Mouse (Mus musculus) stomach, postnatal 0 days (tissue): Measurements from ENCODE around the gene Trmt10a. TPM values are rescaled to one million over a fixed set of nuclear protein-coding genes. Genes with fewer than 3 reads are reported as not detected.

Source experiments
- ATAC-seq: fragments of 200-750 bp; cut with Nextera tagmentation; 2 replicates; pipeline ENCODE4 v1.8.0; 2017; ENCODE audit not compliant: low FRiP score, low TSS enrichment
- DNase-seq: peaks from one replicate; pipeline ENCODE4 v3.0.0-alpha.2; 2016; ENCODE audit warnings: low spot score
- H3K27ac ChIP-seq: fragments of 300-500 bp; sonication (generic); replicated peaks from 2 replicates; pipeline ENCODE4 v1.5.1; 2014; ENCODE audit warnings: mild to moderate bottlenecking, control low read depth
- H3K27me3 ChIP-seq: fragments of 300-500 bp; sonication (generic); 2 replicates; pipeline ENCODE4 v1.6.1; 2014; ENCODE audit warnings: low read length; ENCODE audit not compliant: control insufficient read depth, insufficient read depth
- H3K36me3 ChIP-seq: fragments of 300-500 bp; sonication (generic); 2 replicates; pipeline ENCODE4 v1.6.1; 2014; ENCODE audit warnings: low read length, mixed read lengths; ENCODE audit not compliant: control insufficient read depth, insufficient read depth
- H3K4me1 ChIP-seq: fragments of 300-500 bp; sonication (generic); replicated peaks from 2 replicates; pipeline ENCODE4 v1.6.1; 2014; ENCODE audit warnings: antibody characterized with exemption; ENCODE audit not compliant: control insufficient read depth, insufficient read depth
- H3K4me2 ChIP-seq: fragments of 300-500 bp; sonication (generic); replicated peaks from 2 replicates; pipeline ENCODE4 v1.6.1; 2014; ENCODE audit warnings: low read depth, mild to moderate bottlenecking, control low read depth, moderate library complexity
- H3K4me3 ChIP-seq: fragments of 300-500 bp; sonication (generic); 2 replicates; pipeline ENCODE4 v1.5.1; 2014; ENCODE audit warnings: low read depth, low read length, control low read depth
- H3K9ac ChIP-seq: fragments of 300-500 bp; sonication (generic); 2 replicates; pipeline ENCODE4 v1.6.1; 2014; ENCODE audit warnings: mild to moderate bottlenecking, low read length, control low read depth, mixed read lengths
- H3K9me3 ChIP-seq: fragments of 300-500 bp; sonication (generic); 2 replicates; pipeline ENCODE4 v1.6.1; 2016; ENCODE audit warnings: low read length; ENCODE audit not compliant: control insufficient read depth
- CTCF ChIP-seq: IDR thresholded peaks from 2 replicates; pipeline ENCODE4 v1.5.1; 2016; ENCODE audit warnings: antibody characterized with exemption, low read depth, mild to moderate bottlenecking, moderate library complexity
- EP300 ChIP-seq: optimal IDR thresholded peaks from 2 replicates; pipeline ENCODE3; 2016; ENCODE audit warnings: antibody characterized with exemption
- WGBS: fragments of 180-500 bp; shearing (Covaris S2); extraction: QIAGEN DNeasy Blood & Tissue Kit; methylation state at CpG from one replicate; pipeline ENCODE4 v1.1.7; 2014; 5-methylcytosine and 5-hydroxymethylcytosine counted together
- polyA plus RNA-seq: library from polyadenylated mRNA; unstranded; fragments of >200 nt; fragmentation: Nextera tagmentation; extraction: Ambion mirVana; gene quantifications from 2 replicates; pipeline ENCODE4 v1.2.1, GENCODE M21; 2015

Trmt10a gene
- polyA plus RNA-seq, 1 experiment from 2014 or later, result 5.3 TPM

DNA sequence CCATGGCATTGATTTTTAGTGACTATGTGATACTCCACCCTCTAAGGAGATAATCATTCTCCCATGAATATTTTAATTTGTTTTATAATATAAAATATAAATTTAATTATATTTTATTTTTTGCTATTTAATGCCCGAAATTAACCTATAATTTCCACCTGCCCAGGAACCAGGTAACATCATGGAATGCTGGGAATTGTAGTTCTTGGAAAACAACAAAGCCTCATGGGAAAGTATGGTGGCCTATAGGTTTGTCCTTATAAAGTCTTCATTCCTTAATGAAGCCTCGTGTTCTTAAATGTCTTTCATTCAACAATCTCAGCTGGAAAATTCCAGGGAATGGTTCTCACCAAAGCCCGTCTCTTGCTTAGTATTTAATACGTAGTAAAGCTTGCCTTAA, 11.8 kb downstream of the Trmt10a start:
- no peak for DNase-seq
- H3K4me1 ChIP-seq, result no peaks in the 10 kb centered on the region
- no peak overlapping the region for H3K4me3 ChIP-seq
- no peaks in the 10 kb centered on the region for H3K27me3 ChIP-seq
- H3K9ac ChIP-seq, result no peak overlapping the region
- H3K36me3 ChIP-seq, result no peaks in the 10 kb centered on the region
- no peak overlapping the region for H3K27ac ChIP-seq
- TF ChIP-seq CTCF, result no peak
- TF ChIP-seq EP300, result no peak
- H3K4me2 ChIP-seq, result no peak overlapping the region
- no peak for ATAC-seq
- 84% methylated on average over 4 of the region's 4 CpGs for WGBS
- no peaks in the 10 kb centered on the region for H3K9me3 ChIP-seq

DNA sequence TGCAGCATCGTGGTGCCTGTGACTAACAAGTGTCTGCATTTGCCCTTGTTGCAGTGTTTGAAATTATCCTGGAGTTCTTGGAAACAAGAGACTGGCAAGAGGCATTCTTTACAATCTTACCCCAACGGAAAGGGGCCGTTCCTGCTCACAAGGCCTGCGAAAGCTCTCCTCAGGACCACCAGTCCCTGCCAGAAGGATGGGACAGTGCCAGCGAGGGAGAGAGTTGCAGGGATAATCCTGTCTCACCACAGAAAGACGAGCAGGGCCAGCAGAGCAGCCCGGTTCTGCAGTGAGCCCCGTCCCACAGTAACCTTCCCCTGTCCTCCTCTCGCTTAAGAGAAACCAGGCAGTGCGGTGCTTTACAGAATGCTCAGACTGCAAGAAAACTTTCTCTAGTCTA, 13.4 kb downstream of the Trmt10a start:
- Histone ChIP-seq H3K27me3 (no peaks in the 10 kb centered on the region), H3K4me2 (no peak overlapping the region), H3K27ac (no peak overlapping the region), H3K9ac (no peak overlapping the region), H3K4me3 (no peak overlapping the region), H3K9me3 (no peaks in the 10 kb centered on the region), H3K4me1 (no peaks in the 10 kb centered on the region), H3K36me3 (no peaks in the 10 kb centered on the region)
- no peak for TF ChIP-seq CTCF
- TF ChIP-seq EP300, result no peak
- ATAC-seq (no peak), DNase-seq (no peak)
- 84% methylated on average over 10 of the region's 10 CpGs for WGBS

DNA sequence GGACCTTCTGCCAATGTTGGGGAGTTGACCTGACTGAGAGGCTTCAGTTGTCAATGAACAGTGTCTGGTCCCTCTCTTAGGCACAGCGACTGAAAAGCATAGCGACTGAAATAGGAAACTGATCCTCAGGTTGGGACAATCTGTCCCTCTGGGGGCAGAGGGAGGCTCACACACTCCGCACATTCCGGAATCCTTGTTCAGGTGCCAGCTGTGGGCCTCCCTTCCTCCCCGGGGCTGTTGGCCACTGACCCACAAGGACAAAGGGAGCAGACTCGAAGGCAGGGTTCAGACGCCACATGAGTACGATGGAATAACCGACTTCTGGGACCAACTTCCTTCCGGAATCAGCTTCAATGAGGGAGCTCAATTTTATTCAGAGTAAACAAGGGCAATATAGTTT, 18.4 kb downstream of the Trmt10a start:
- no peak for DNase-seq
- H3K4me2 ChIP-seq, result no peak overlapping the region
- no peaks in the 10 kb centered on the region for H3K36me3 ChIP-seq
- H3K4me1 ChIP-seq, result no peaks in the 10 kb centered on the region
- no peak overlapping the region for H3K4me3 ChIP-seq
- H3K9me3 ChIP-seq, result no peaks in the 10 kb centered on the region
- H3K9ac ChIP-seq, result no peak overlapping the region
- no peaks in the 10 kb centered on the region for H3K27me3 ChIP-seq
- no peak overlapping the region for H3K27ac ChIP-seq
- TF ChIP-seq CTCF (no peak), EP300 (no peak)
- ATAC-seq, result no peak
- 89% methylated on average over 10 of the region's 10 CpGs for WGBS

DNA sequence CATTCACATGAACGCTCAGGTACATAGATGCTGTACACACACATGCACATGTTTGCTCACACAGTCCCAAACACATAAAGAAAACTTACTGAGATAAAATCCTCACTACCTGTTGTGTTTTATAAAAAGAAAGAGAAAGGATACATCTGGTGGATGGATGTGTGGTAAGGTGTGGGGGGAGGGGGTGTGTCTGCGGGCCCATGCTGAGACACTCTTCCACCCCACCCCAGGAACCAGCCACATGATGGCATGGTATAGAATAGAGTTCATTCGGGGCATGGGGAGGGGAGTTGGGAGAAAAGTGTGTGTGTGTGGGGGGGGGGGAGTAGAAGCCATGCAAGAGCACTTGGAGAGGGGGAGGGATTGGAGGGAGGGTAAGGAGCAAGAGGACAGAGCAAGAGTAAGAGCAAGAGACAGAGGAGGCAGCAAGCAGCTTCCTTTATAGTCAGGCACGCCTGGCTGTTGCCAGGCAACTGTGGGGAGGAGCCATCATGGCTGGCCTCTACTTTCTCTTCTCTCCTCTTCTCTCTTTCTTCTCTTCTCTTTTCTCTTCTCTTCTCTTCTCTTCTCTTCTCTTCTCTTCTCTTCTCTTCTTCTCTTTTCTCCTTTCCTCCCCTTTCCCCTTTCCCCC, 19.4 kb downstream of the Trmt10a start:
- DNase-seq (no peak), ATAC-seq (no peak; the same call in 1 of the 2 replicates)
- no peak overlapping the region for H3K4me3 ChIP-seq
- H3K36me3 ChIP-seq, result no peaks in the 10 kb centered on the region
- H3K4me2 ChIP-seq, result no peak overlapping the region
- H3K27me3 ChIP-seq, result no peaks in the 10 kb centered on the region
- no peaks in the 10 kb centered on the region for H3K9me3 ChIP-seq
- H3K4me1 ChIP-seq, result no peaks in the 10 kb centered on the region
- WGBS, result 60% methylated on average over 4 of the region's 4 CpGs
- H3K9ac ChIP-seq, result no peak overlapping the region
- no peak for TF ChIP-seq CTCF
- TF ChIP-seq EP300, result no peak
- H3K27ac ChIP-seq, result no peak overlapping the region

DNA sequence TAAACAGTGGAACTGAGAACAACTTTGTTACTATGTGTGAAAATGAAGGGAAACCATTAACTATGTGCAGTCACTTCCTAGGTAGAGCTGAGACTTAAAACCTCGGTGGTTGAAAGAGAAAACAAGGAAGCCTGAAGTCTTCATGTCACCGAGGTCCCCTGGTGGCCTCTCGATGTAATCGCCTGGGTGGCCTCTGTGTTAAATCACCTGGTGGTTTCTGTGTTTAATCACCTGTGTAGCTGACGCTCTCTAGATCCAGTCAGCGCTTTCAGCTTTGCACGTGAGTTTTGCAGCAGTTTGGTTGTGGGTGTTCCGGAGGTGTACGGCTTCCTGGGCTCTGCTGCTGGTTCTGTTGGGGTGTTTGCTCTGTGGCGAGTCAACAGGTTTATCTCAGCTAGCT, 30.0 kb downstream of the Trmt10a start:
- ATAC-seq, result no peak
- no peak overlapping the region for H3K27ac ChIP-seq
- DNase-seq, result no peak
- WGBS, result 73% methylated on average over 10 of the region's 10 CpGs
- H3K27me3 ChIP-seq, result no peaks in the 10 kb centered on the region
- H3K4me2 ChIP-seq, result no peak overlapping the region
- H3K4me3 ChIP-seq, result no peak overlapping the region
- H3K36me3 ChIP-seq, result no peaks in the 10 kb centered on the region
- H3K9me3 ChIP-seq, result no peaks in the 10 kb centered on the region
- TF ChIP-seq EP300 (no peak), CTCF (peak; percentile 16; the same call in 1 of the 2 replicates)
- H3K9ac ChIP-seq, result no peak overlapping the region
- 0 out of 2 replicates have a peak, but pooled peaks cover 2% of the 10 kb centered on the region for H3K4me1 ChIP-seq

DNA sequence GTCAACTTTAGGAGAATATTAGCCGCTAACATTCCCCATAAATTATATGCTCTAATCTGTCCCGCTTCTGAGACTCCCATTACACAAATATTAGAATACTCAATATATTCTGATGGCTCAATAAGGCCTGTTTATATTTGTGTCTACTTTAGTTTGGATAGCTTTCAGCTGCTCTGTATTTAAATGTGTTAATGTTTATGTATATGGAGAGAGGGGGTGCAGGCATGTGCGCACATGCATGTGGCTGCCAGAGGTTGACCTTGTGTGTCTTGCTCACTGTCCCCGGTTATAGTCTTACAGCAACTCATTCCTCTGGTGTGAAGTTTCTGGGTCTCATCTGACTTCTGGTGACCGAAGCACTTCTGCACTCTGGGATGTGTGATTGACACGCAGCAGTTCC, 32.3 kb downstream of the Trmt10a start:
- no peak for ATAC-seq
- TF ChIP-seq CTCF (no peak), EP300 (no peak)
- Histone ChIP-seq H3K4me3 (no peak overlapping the region), H3K9me3 (no peaks in the 10 kb centered on the region), H3K27me3 (no peaks in the 10 kb centered on the region), H3K4me1 (0 out of 2 replicates have a peak, but pooled peaks cover 2% of the 10 kb centered on the region), H3K4me2 (no peak overlapping the region), H3K36me3 (no peaks in the 10 kb centered on the region), H3K9ac (no peak overlapping the region), H3K27ac (no peak overlapping the region)
- WGBS, result 61% methylated on average over 6 of the region's 6 CpGs
- DNase-seq, result no peak
